Mouse (Mus musculus) heart, adult 2 months (tissue): ENCODE measurements around the gene Pdgfb. TPM values are rescaled to one million over a fixed set of nuclear protein-coding genes. Genes with fewer than 3 reads are reported as not detected.

Experiments
- DNase-seq, 2 experiments: peaks; one replicate each; pipeline ENCODE4 v3.0.0; 2021
- H3K27ac ChIP-seq: fragments of 200-600 bp; 2 replicates; pipeline ENCODE4 v1.8.1; 2022
- H3K27me3 ChIP-seq: fragments of 200-500 bp; 2 replicates; pipeline ENCODE4 v1.6.1; 2012; ENCODE audit warnings: mild to moderate bottlenecking, low read length, inconsistent platforms, mixed read lengths; ENCODE audit not compliant: control insufficient read depth, insufficient read depth
- H3K36me3 ChIP-seq: fragments of 200-500 bp; 2 replicates; pipeline ENCODE4 v1.6.1; 2012; ENCODE audit warnings: low read length, inconsistent platforms; ENCODE audit not compliant: control insufficient read depth, insufficient read depth
- H3K4me1 ChIP-seq: fragments of 200-500 bp; 2 replicates; pipeline ENCODE4 v1.6.1; 2011; ENCODE audit warnings: low read length; ENCODE audit not compliant: control insufficient read depth, insufficient read depth
- H3K4me3 ChIP-seq: fragments of 200-600 bp; 2 replicates; pipeline ENCODE4 v1.8.1; 2022
- H3K79me2 ChIP-seq: fragments of 200-500 bp; replicated peaks from 2 replicates; pipeline ENCODE4 v1.6.1; 2012; ENCODE audit warnings: mild to moderate bottlenecking, inconsistent platforms, low read length, moderate library complexity, mixed read lengths; ENCODE audit not compliant: control insufficient read depth, insufficient read depth
- H3K9ac ChIP-seq: fragments of 200-500 bp; 2 replicates; pipeline ENCODE4 v1.6.1; 2012; ENCODE audit warnings: low read depth, mild to moderate bottlenecking, control low read depth, inconsistent platforms, low read length, mixed read lengths
- CTCF ChIP-seq: fragments of 200-600 bp; IDR thresholded peaks from 2 replicates; pipeline ENCODE4 v1.8.1; 2022; ENCODE audit warnings: antibody characterized with exemption, mild to moderate bottlenecking, moderate library complexity
- EP300 ChIP-seq: fragments of 200-500 bp; IDR thresholded peaks from 2 replicates; pipeline ENCODE4 v1.6.1; 2011; ENCODE audit warnings: low read depth, low read length, control low read depth; ENCODE audit not compliant: insufficient read depth
- POLR2A ChIP-seq: fragments of 200-500 bp; IDR thresholded peaks from 2 replicates; pipeline ENCODE4 v1.6.1; 2011; ENCODE audit warnings: mild to moderate bottlenecking, low read depth, low read length, control low read depth; ENCODE audit not compliant: insufficient read depth
- WGBS: fragments of 180-500 bp; shearing (Covaris S2); methylation state at CpG from one replicate; pipeline ENCODE4 v1.1.7; 2018; 5-methylcytosine and 5-hydroxymethylcytosine counted together
- intact Hi-C: fragments of 180-260 bp; cut with DNase I; formaldehyde crosslinking; loops from one replicate; pipeline ENCODE4 v1.15.1; 2025
- polyA plus RNA-seq: library from polyadenylated mRNA; depleted of rRNA; stranded (reverse); fragments of >200 nt; gene quantifications from 2 replicates; pipeline ENCODE4 v1.2.3, GENCODE M21; 2012
- total RNA-seq, 2 experiments: library from RNA; stranded (reverse); gene quantifications; 2 replicates each; pipeline ENCODE4 v1.2.3; 2021

Pdgfb gene
- total and polyA plus RNA-seq, 3 experiments = 27.1 to 32.6 (median 27.3) TPM

- no peaks in the 10 kb centered on the region for H3K27me3 ChIP-seq
- H3K9ac ChIP-seq = no peak overlapping the region
- peak; percentile 64 to 72 for DNase-seq
- no peaks in the 10 kb centered on the region for H3K79me2 ChIP-seq
- no peak overlapping the region for H3K4me3 ChIP-seq
- TF ChIP-seq EP300 (peak; percentile 90), POLR2A (0 out of 2 replicates have a peak, but pooled peaks have one; percentile 43), CTCF (no peak)
- WGBS = 52% methylated on average over 19 of the region's 19 CpGs
- peaks cover 2% of the 10 kb centered on the region; the same call in 1 of the 2 replicates for H3K36me3 ChIP-seq
- intact Hi-C loops = loop anchor here (1.0 kb wide), 2 partner anchors 47 to 101 kb away; no protein-coding TSS in a partner anchor
- H3K27ac ChIP-seq = peak overlapping the region; percentile 89
- H3K4me1 ChIP-seq = peaks cover 18% of the 10 kb centered on the region
Observed at GRCm38 (mm10) chr15:80051092-80051761, 36.5 kb upstream of the Pdgfb start.

DNA sequence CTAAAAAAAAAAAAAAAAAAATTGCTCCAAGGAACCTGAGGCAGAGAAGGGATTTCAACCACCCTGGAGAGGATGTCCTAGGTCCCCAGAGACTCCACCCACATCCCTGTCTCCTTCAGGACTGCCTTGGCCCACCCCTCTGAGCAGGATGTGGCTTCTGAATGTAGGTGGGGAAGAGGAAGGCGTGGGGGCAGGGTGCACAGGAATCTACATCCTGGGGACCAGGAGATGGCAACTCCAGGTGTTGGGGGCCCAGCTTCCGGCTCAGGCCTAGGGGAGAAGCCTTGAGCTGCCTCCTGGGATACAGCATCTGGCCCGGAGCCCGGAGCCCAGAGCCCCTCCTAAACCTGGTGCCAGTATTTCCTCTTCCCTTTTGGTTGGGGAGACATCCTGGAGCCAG is 35.3 kb upstream of the Pdgfb start:
- Histone ChIP-seq H3K79me2 (no peaks in the 10 kb centered on the region), H3K4me3 (no peak overlapping the region), H3K9ac (no peak overlapping the region), H3K4me1 (peaks cover 18% of the 10 kb centered on the region), H3K27ac (peak overlapping the region; percentile 89), H3K27me3 (no peaks in the 10 kb centered on the region), H3K36me3 (peaks cover 2% of the 10 kb centered on the region; the same call in 1 of the 2 replicates)
- TF ChIP-seq CTCF (no peak), POLR2A (0 out of 2 replicates have a peak, but pooled peaks have one; percentile 14), EP300 (peak; percentile 96)
- peak; percentile 81 to 84 for DNase-seq
- WGBS = 48% methylated on average over 4 of the region's 4 CpGs
- intact Hi-C loops = loop anchor here (1.0 kb wide), 1 partner anchor 36 kb away; the partner anchor contains the start of gene Pdgfb

DNA sequence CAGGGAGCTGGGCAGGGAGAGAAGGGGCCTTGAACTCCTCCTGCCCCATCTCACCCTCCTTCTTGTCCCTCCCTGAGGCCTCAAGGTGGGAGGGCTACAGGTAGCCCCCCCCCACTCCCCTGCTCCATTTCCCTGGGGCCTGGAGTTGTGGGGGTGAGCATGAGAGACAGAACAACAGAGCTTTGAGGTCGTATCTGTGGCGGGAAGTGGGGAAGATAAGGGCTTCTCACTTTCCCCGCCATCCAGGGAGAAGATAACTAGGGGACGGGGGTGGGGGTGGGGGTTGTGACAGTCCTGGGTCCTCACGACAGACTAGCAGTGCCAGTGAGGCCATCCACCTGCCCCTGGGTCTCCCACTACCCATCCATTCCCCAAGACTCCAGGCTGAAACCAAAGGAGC is 33.2 kb upstream of the Pdgfb start:
- TF ChIP-seq EP300 (no peak), CTCF (no peak), POLR2A (no peak)
- H3K9ac ChIP-seq = no peak overlapping the region

GRCm38 (mm10) chr15:80047242-80047641 is 32.5 kb upstream of the Pdgfb start:
- no peak overlapping the region for H3K9ac ChIP-seq
- no peak overlapping the region for H3K27ac ChIP-seq
- WGBS = 65% methylated on average over 2 of the region's 2 CpGs
- H3K36me3 ChIP-seq = no peaks in the 10 kb centered on the region
- no peaks in the 10 kb centered on the region for H3K27me3 ChIP-seq
- DNase-seq = no peak
- intact Hi-C loops = no loop called here
- H3K79me2 ChIP-seq = no peaks in the 10 kb centered on the region
- peaks cover 5% of the 10 kb centered on the region for H3K4me1 ChIP-seq
- TF ChIP-seq CTCF (no peak), EP300 (no peak), POLR2A (no peak)
- no peak overlapping the region for H3K4me3 ChIP-seq

More for the DNA sequence above, 33.2 kb upstream of the Pdgfb start:
- Histone ChIP-seq H3K4me1 (peaks cover 8% of the 10 kb centered on the region), H3K79me2 (no peaks in the 10 kb centered on the region), H3K4me3 (no peak overlapping the region), H3K36me3 (no peaks in the 10 kb centered on the region), H3K27ac (no peak overlapping the region), H3K27me3 (no peaks in the 10 kb centered on the region)
- 29% methylated on average over 5 of the region's 5 CpGs for WGBS
- no peak for DNase-seq
- intact Hi-C loops = no loop called here

GRCm38 (mm10) chr15:80045749-80046148 is 31.0 kb upstream of the Pdgfb start:
- H3K27me3 ChIP-seq = no peaks in the 10 kb centered on the region
- no peak overlapping the region for H3K4me3 ChIP-seq
- no peak overlapping the region for H3K27ac ChIP-seq
- H3K79me2 ChIP-seq = no peaks in the 10 kb centered on the region
- peaks cover 5% of the 10 kb centered on the region for H3K4me1 ChIP-seq
- 95% methylated on average over 2 of the region's 2 CpGs for WGBS
- intact Hi-C loops = no loop called here
- no peak for DNase-seq
- no peak for TF ChIP-seq POLR2A
- TF ChIP-seq CTCF = peak; percentile 35
- no peak overlapping the region for H3K9ac ChIP-seq
- H3K36me3 ChIP-seq = no peaks in the 10 kb centered on the region

DNA sequence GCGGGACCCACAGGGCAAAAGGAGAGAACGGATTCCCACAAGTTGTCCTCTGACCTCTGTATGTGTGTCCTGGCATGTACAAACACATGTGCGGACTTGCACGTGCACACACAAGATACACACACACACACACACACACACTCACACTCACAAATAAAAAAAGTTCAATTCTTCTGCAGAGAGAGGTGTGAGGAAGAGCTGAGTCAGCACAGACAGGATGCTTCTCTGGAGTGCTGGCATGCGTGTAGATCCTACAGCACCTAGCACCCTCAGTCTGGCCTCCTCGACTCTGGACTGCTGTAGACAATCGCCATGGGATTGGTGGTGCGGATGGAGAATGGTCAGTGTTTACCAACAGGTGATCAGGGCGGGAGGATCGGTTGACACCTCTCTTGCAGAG is 29.5 kb upstream of the Pdgfb start:
- Histone ChIP-seq H3K27ac (no peak overlapping the region), H3K27me3 (no peaks in the 10 kb centered on the region), H3K4me3 (no peak overlapping the region), H3K9ac (no peak overlapping the region), H3K36me3 (no peaks in the 10 kb centered on the region), H3K4me1 (peaks cover under 1% of the 10 kb centered on the region), H3K79me2 (no peaks in the 10 kb centered on the region)
- intact Hi-C loops = no loop called here
- WGBS = 92% methylated on average over 10 of the region's 10 CpGs
- DNase-seq = no peak
- TF ChIP-seq CTCF = no peak
- no peak for TF ChIP-seq EP300
- no peak for TF ChIP-seq POLR2A
